ENCODE assay signal across 17 mouse cellular contexts in the genomic region with DNA sequence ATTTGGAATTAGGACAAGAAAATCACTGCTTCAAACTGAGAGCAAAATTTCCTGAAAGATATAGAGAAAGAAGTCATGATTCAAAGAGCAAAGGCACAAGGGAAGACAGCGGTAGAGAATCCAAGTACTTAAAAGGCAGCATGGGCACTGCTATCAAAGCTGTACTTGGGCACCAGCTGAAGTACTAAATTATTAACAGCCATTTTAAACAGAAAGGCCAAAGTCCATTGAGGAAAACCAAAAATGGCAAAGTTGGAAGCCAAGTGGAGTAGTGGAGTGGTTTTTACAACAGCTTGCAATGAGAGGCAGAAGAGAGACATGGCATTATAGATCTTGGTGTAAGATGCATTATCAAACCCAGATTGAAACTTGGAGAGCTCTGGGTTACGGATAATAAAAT.
"Had no signal": no experiment of that assay in that cellular context is flagged by ENCODE, and none has a peak within 500 bp of the region (broad histone marks: within the 10 kb centered on the region; RNA-seq: fewer than 3 reads in every experiment).

No protein-coding gene starts in this region.

- H3K4me3 ChIP-seq: lung, embryonic 15.5 days; megakaryocyte, embryonic 14.5 days; midbrain, embryonic 13.5 days; midbrain, embryonic 15.5 days; neural tube, embryonic 12.5 days; stomach, embryonic 15.5 days had no signal

- H3K27me3 ChIP-seq: lung, embryonic 15.5 days; megakaryocyte, embryonic 14.5 days; midbrain, embryonic 13.5 days; midbrain, embryonic 15.5 days; neural tube, embryonic 12.5 days; stomach, embryonic 15.5 days had no signal

- H3K4me2 ChIP-seq: lung, embryonic 15.5 days; midbrain, embryonic 13.5 days; midbrain, embryonic 15.5 days; neural tube, embryonic 12.5 days; stomach, embryonic 15.5 days had no signal

- H3K9ac ChIP-seq: liver, postnatal 0 days; lung, embryonic 15.5 days; midbrain, embryonic 13.5 days; midbrain, embryonic 15.5 days; neural tube, embryonic 12.5 days; stomach, embryonic 15.5 days had no signal

- H3K27ac ChIP-seq: lung, embryonic 15.5 days; macrophage; midbrain, embryonic 13.5 days; midbrain, embryonic 15.5 days; neural tube, embryonic 12.5 days; stomach, embryonic 15.5 days; stomach, postnatal 0 days had no signal

- H3K36me3 ChIP-seq: lung, embryonic 15.5 days; midbrain, embryonic 13.5 days; midbrain, embryonic 15.5 days; neural tube, embryonic 12.5 days; stomach, embryonic 15.5 days had no signal

- H3K4me1 ChIP-seq: lung, embryonic 15.5 days; megakaryocyte, embryonic 14.5 days; midbrain, embryonic 13.5 days; midbrain, embryonic 15.5 days; neural tube, embryonic 12.5 days; stomach, embryonic 15.5 days had no signal

- DNase-seq: liver, postnatal 0 days; lung, adult 2 months; lung, postnatal 14 days; lung, postnatal 36 days; right cerebral cortex, postnatal 14 days; thymus, adult 2 months; thymus, postnatal 25 days; thymus, postnatal 4 days had no signal

- ATAC-seq: liver, postnatal 0 days; lung, postnatal 0 days; midbrain, embryonic 13.5 days; midbrain, embryonic 15.5 days had no signal

- H3K9me3 ChIP-seq: lung, embryonic 15.5 days; megakaryocyte, embryonic 14.5 days; midbrain, embryonic 13.5 days; midbrain, embryonic 15.5 days; neural tube, embryonic 12.5 days; stomach, embryonic 15.5 days had no signal
